Mouse (Mus musculus): ENCODE results near the gene Zfp800.

DNA sequence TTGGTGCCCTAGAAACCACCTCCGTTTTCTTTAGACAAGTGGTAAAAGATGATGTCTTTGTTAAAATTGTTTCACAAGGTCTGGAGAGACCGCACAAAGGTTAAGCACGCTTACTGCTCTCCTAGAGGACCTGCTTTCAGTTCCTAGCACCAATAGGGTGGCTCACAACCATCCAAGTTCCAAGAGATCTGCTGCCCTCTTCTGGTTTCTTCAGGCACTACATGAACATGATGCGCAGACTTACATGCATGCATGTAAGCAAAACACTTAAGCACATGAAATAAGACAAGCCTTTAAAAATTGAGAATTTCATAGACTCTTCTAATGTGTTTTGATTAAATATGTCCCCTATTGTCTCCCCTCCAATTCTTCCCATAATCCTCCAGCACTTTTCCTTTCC lies 2.0 kb upstream of the Zfp800 start:
- TF ChIP-seq ZNF384 (IDR thresholded peaks at IDR 0.05; ENCODE audit: low read depth, low read length) (no peak), HCFC1 (IDR thresholded peaks at IDR 0.05; ENCODE audit: borderline replicate concordance, insufficient read depth, low read length) (no peak), CHD2 (IDR thresholded peaks at IDR 0.05; ENCODE audit: low read depth, low read length) (no peak)
